Mouse (Mus musculus): ENCODE results near the gene Fgd4.
"Not testable (repeated sequence)": the region's sequence is repeated elsewhere in the genome, so short reads cannot be mapped to it uniquely, and the experiment has no call there.

The Fgd4 gene

GRCm38 (mm10) chr16:16525266-16525904 is 75.0 kb downstream of the Fgd4 start:
- H3K27me3 ChIP-seq (ENCODE audit: control insufficient read depth, insufficient read depth, low read length, poor library complexity, severe bottlenecking): no peaks in the 10 kb centered on the region
- no peak for DNase-seq (ENCODE audit: low read depth, low spot score)
- H3K36me3 ChIP-seq (ENCODE audit: control insufficient read depth, insufficient read depth, low read length, poor library complexity, severe bottlenecking): no peaks in the 10 kb centered on the region

DNA sequence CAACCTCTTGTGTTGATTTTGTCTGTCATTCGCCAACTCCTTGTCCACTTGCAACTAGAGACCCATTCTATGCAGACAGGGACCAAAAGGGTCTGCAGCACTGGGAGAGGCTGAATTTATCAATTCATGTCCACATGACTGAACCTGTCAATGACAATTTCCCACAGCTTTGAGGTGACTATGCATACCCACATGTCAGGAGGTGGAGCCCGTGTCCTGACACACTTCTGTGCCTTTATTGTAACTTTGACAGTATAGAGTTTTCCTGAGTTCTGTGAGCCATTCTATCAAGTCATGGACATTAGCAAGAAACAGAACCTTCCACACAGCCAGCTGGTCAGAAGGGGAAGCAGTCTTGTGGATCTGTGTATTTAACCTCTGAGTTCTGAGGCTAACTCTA is 76.7 kb downstream of the Fgd4 start:
- H3K36me3 ChIP-seq (ENCODE audit: control insufficient read depth, insufficient read depth, low read length, poor library complexity, severe bottlenecking): no peaks in the 10 kb centered on the region
- H3K27me3 ChIP-seq (ENCODE audit: control insufficient read depth, insufficient read depth, low read length, poor library complexity, severe bottlenecking): no peaks in the 10 kb centered on the region
- no peak for DNase-seq (ENCODE audit: low read depth, low spot score)

DNA sequence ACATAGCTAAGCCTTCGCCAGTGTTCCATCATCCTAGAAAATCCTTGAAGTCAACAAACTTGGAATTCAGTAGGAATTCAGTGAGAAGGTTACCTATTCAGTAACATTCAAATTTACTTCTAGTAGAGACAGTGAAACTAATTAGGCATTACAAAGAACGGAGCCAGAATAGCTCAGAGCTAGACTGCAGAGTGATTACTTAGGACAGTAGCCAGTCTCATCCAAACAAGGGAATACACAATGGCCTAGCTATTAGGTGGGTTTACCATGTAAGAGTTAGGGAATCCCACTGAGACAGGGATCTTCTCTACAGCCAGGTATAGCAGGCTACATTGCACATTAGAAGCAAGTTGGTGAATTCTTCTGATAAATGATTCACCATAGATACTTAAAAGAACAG is 77.5 kb downstream of the Fgd4 start:
- not testable (repeated sequence) for H3K27me3 ChIP-seq (ENCODE audit: control insufficient read depth, insufficient read depth, low read length, poor library complexity, severe bottlenecking); H3K36me3 ChIP-seq (ENCODE audit: control insufficient read depth, insufficient read depth, low read length, poor library complexity, severe bottlenecking); DNase-seq (ENCODE audit: low read depth, low spot score)

DNA sequence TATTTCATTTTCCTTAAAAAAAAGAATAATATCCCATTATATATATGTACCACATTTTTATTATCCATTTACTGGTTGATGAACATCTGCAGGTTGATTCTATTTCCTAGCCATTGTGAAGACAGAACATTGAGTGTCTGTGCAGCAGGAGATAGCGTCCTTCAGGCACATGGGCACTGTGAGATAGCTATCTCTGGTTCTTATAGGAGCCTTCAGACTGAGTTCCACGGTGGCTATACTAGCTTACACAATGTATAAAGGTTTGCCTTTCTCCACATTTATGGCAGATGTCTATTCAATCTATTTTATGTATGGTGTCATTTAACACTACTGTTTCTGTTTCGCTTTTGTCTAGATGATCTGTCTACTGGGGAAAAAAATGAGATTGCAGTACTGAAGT is 98.9 kb downstream of the Fgd4 start:
- no peaks in the 10 kb centered on the region for H3K27me3 ChIP-seq (ENCODE audit: control insufficient read depth, insufficient read depth, low read length, poor library complexity, severe bottlenecking)
- no peak for DNase-seq (ENCODE audit: low read depth, low spot score)
- no peaks in the 10 kb centered on the region for H3K36me3 ChIP-seq (ENCODE audit: control insufficient read depth, insufficient read depth, low read length, poor library complexity, severe bottlenecking)

- Histone ChIP-seq H3K36me3 (ENCODE audit: control insufficient read depth, insufficient read depth, low read length, poor library complexity, severe bottlenecking) (no peaks in the 10 kb centered on the region), H3K27me3 (ENCODE audit: control insufficient read depth, insufficient read depth, low read length, poor library complexity, severe bottlenecking) (no peaks in the 10 kb centered on the region)
- DNase-seq (ENCODE audit: low read depth, low spot score): no peak
Observed at GRCm38 (mm10) chr16:16500926-16501325, 99.4 kb downstream of the Fgd4 start.

DNA sequence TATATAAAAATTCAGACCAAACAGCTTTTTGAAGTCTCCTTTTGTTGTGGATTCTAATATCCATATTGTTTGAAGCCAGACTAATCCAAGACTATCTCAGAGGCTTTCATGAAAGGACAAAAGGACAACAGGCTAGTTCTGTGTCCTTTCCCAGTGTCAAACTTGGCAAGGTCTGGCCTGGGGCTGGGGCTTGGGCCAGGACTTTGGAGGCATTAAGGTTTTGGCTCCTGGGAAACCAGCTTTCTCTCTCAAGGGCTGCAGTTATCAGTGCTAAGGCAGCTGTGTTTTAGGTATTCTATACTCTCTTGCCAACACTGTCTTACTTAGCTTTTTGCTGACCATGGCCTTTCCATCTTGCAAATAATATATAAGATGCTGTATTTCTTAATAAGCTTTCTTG is 101.6 kb downstream of the Fgd4 start:
- no peak for DNase-seq (ENCODE audit: low read depth, low spot score)
- no peaks in the 10 kb centered on the region for H3K36me3 ChIP-seq (ENCODE audit: control insufficient read depth, insufficient read depth, low read length, poor library complexity, severe bottlenecking)

GRCm38 (mm10) chr16:16485523-16486043 is 114.8 kb downstream of the Fgd4 start:
- no peaks in the 10 kb centered on the region for H3K27me3 ChIP-seq (ENCODE audit: control insufficient read depth, insufficient read depth, low read length, poor library complexity, severe bottlenecking)
- no peaks in the 10 kb centered on the region for H3K36me3 ChIP-seq (ENCODE audit: control insufficient read depth, insufficient read depth, low read length, poor library complexity, severe bottlenecking)
- DNase-seq (ENCODE audit: low read depth, low spot score): no peak

More for the DNA sequence above, 101.6 kb downstream of the Fgd4 start:
- no peaks in the 10 kb centered on the region for H3K27me3 ChIP-seq (ENCODE audit: control insufficient read depth, insufficient read depth, low read length, poor library complexity, severe bottlenecking)

DNA sequence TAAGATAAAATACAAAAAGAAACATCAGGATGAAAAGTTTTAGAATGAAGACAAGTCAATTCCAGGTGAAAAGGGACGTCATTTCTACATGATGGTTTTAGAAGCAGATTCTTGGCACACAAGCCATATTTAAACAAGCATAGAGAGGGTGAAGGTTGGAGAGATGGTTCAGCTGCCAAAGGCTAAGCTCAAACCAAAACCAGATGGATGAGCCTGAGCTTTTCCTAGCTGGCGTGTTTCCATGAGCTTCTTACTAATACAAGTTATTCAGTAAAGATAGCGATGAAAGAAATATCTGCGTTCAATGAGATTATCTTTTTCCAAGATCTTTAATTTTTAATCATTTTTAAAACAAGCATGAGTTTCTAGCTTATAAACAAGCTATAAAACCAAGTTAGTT is 115.7 kb downstream of the Fgd4 start:
- DNase-seq (ENCODE audit: low read depth, low spot score): no peak
- H3K36me3 ChIP-seq (ENCODE audit: control insufficient read depth, insufficient read depth, low read length, poor library complexity, severe bottlenecking): no peaks in the 10 kb centered on the region
- H3K27me3 ChIP-seq (ENCODE audit: control insufficient read depth, insufficient read depth, low read length, poor library complexity, severe bottlenecking): no peaks in the 10 kb centered on the region

GRCm38 (mm10) chr16:16473451-16473850 is 126.9 kb downstream of the Fgd4 start:
- not testable (repeated sequence) for DNase-seq (ENCODE audit: low read depth, low spot score); H3K27me3 ChIP-seq (ENCODE audit: control insufficient read depth, insufficient read depth, low read length, poor library complexity, severe bottlenecking); H3K36me3 ChIP-seq (ENCODE audit: control insufficient read depth, insufficient read depth, low read length, poor library complexity, severe bottlenecking)

DNA sequence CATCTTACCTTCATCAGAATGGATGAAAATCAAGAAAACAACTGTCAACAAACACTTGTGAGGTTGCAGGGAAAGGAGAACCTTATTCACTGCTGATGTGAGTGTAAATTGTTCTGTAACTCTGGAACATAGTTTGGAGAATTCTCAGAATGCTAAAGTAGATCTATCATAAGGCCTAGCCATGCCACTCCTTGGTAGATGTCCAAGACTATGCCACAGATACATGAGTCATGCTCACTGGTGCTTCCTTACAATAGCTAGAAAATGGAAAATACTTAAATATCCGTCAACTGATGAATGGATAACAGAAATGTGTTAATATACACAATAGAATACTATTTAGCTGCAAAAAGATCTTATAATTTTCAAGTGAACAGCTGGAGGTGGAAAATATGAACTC is 150.3 kb downstream of the Fgd4 start:
- no peak for DNase-seq (ENCODE audit: low read depth, low spot score)
- H3K27me3 ChIP-seq (ENCODE audit: control insufficient read depth, insufficient read depth, low read length, poor library complexity, severe bottlenecking): no peaks in the 10 kb centered on the region
- H3K36me3 ChIP-seq (ENCODE audit: control insufficient read depth, insufficient read depth, low read length, poor library complexity, severe bottlenecking): no peaks in the 10 kb centered on the region

- no peaks in the 10 kb centered on the region for H3K36me3 ChIP-seq (ENCODE audit: control insufficient read depth, insufficient read depth, low read length, poor library complexity, severe bottlenecking)
- DNase-seq (ENCODE audit: low read depth, low spot score): no peak
- H3K27me3 ChIP-seq (ENCODE audit: control insufficient read depth, insufficient read depth, low read length, poor library complexity, severe bottlenecking): no peaks in the 10 kb centered on the region
Observed at GRCm38 (mm10) chr16:16438436-16438835, 161.9 kb downstream of the Fgd4 start.

DNA sequence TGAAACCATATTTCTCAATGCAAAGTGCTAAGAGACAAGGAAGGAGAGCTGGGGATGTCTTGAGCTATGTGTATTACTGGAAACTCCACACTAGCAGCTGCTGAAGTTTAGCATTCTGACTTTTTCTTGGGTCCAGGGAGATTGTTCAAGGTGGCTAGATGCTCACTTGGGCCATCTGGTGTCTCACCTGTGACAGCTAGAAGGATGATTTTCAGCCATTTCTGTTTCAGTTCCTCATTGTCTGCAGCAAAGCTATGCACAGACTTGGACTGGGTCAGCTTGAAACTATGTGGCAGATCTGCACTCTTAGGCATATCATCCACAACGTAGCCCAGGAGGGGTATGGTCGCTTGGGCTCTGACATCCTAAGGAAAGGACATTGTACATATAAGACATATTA is 177.9 kb downstream of the Fgd4 start:
- no peaks in the 10 kb centered on the region for H3K36me3 ChIP-seq (ENCODE audit: control insufficient read depth, insufficient read depth, low read length, poor library complexity, severe bottlenecking)
- no peak for DNase-seq (ENCODE audit: low read depth, low spot score)
- no peaks in the 10 kb centered on the region for H3K27me3 ChIP-seq (ENCODE audit: control insufficient read depth, insufficient read depth, low read length, poor library complexity, severe bottlenecking)

DNA sequence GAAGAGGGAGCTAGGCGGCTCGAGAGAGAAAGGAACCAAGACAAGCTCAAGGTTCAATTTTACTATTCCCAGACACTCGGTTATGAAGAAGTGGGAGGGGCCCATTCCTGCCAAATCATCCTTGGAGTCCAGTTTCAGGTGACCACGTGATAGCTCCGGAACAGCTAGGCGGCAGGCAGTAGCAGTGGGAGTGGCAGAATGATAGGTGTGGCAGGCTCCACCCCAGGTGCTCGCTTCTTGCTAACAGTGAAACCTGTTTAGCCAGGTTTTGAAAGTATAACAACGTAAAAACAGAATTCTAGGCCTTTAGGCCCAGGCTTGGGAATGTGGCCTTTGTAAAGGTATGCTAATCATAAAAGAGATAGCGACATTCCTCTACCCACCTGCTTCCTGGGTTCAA is 233.1 kb downstream of the Fgd4 start:
- H3K27me3 ChIP-seq (ENCODE audit: control insufficient read depth, insufficient read depth, low read length, poor library complexity, severe bottlenecking); H3K36me3 ChIP-seq (ENCODE audit: control insufficient read depth, insufficient read depth, low read length, poor library complexity, severe bottlenecking); DNase-seq (ENCODE audit: low read depth, low spot score): not testable (repeated sequence)

Measured in splenic B cell, adult 2 months (primary cell).